Mouse (Mus musculus) liver, postnatal 0 days (tissue): ENCODE measurements around the gene Gm17662. TPM values are rescaled to one million over a fixed set of nuclear protein-coding genes. Genes with fewer than 3 reads are reported as not detected.

Experiments
- ATAC-seq: fragments of 200-750 bp; cut with Nextera tagmentation; 2 replicates; pipeline ENCODE4 v1.8.0; 2017; ENCODE audit warnings: mild to moderate bottlenecking, moderate library complexity
- DNase-seq: peaks from one replicate; pipeline ENCODE4 v3.0.0-alpha.2; 2016
- H3K27ac ChIP-seq: fragments of 300-500 bp; sonication (generic); 2 replicates; pipeline ENCODE4 v1.5.1; 2014; ENCODE audit warnings: antibody characterized with exemption, moderate library complexity, mild to moderate bottlenecking, low read depth
- H3K27me3 ChIP-seq: fragments of 300-500 bp; sonication (generic); 2 replicates; pipeline ENCODE4 v1.6.1; 2014; ENCODE audit warnings: low read length, control low read depth, mixed read lengths; ENCODE audit not compliant: insufficient read depth
- H3K36me3 ChIP-seq: fragments of 300-500 bp; sonication (generic); replicated peaks from 2 replicates; pipeline ENCODE4 v1.6.1; 2014; ENCODE audit warnings: mild to moderate bottlenecking, control low read depth, low read length, moderate library complexity, mixed read lengths; ENCODE audit not compliant: insufficient read depth
- H3K4me1 ChIP-seq: fragments of 300-500 bp; sonication (generic); 2 replicates; pipeline ENCODE4 v1.6.1; 2014; ENCODE audit warnings: antibody characterized with exemption, mild to moderate bottlenecking, control low read depth; ENCODE audit not compliant: insufficient read depth
- H3K4me2 ChIP-seq: fragments of 300-500 bp; sonication (generic); 2 replicates; pipeline ENCODE4 v1.6.1; 2014; ENCODE audit warnings: low read depth, mild to moderate bottlenecking, low read length, moderate library complexity, mixed read lengths
- H3K4me3 ChIP-seq: fragments of 300-500 bp; sonication (generic); 2 replicates; pipeline ENCODE4 v1.5.1; 2014; ENCODE audit warnings: low read depth, low read length
- H3K9ac ChIP-seq: fragments of 300-500 bp; sonication (generic); replicated peaks from 2 replicates; pipeline ENCODE4 v1.6.1; 2014; ENCODE audit warnings: mild to moderate bottlenecking, moderate library complexity
- H3K9me3 ChIP-seq: fragments of 300-500 bp; sonication (generic); 2 replicates; pipeline ENCODE4 v1.6.1; 2016; ENCODE audit warnings: mild to moderate bottlenecking, control low read depth, low read length, mixed read lengths
- CTCF ChIP-seq: sonication (generic); IDR thresholded peaks from 2 replicates; pipeline ENCODE4 v1.5.1; 2016; ENCODE audit warnings: antibody characterized with exemption, low read depth
- EP300 ChIP-seq: IDR thresholded peaks from 2 replicates; pipeline ENCODE4 v1.6.1; 2016; ENCODE audit warnings: antibody characterized with exemption, low read depth, mild to moderate bottlenecking
- WGBS: fragments of 180-500 bp; shearing (Covaris S2); extraction: QIAGEN DNeasy Blood & Tissue Kit; methylation state at CpG from one replicate; pipeline ENCODE4 v1.1.7; 2014; ENCODE audit not compliant: insufficient replicate concordance; 5-methylcytosine and 5-hydroxymethylcytosine counted together
- polyA plus RNA-seq: library from polyadenylated mRNA; unstranded; fragments of >200 nt; fragmentation: Nextera tagmentation; extraction: Ambion mirVana; gene quantifications from 2 replicates; pipeline ENCODE4 v1.2.1, GENCODE M21; 2015

Gm17662 gene
- polyA plus RNA-seq = not detected in 2 replicates

GRCm38 (mm10) chr4:104857029-104857428, at the start of gene Gm17662:
Gm17662 (plus strand) TSS chr4:104857329.
- Histone ChIP-seq H3K4me2 (no peak within 1 kb of the TSS), H3K27ac (no peak within 1 kb of the TSS), H3K9me3 (no peaks in the 10 kb centered on the region), H3K9ac (no peak within 1 kb of the TSS), H3K27me3 (no peaks in the 10 kb centered on the region), H3K4me1 (no peaks in the 10 kb centered on the region), H3K36me3 (0 out of 2 replicates have a peak, but pooled peaks cover 5% of the 10 kb centered on the region), H3K4me3 (no peak within 1 kb of the TSS)
- ATAC-seq (no peak), DNase-seq (no peak)
- TF ChIP-seq CTCF (no peak), EP300 (no peak)
- 63% methylated on average over 1 of the region's 1 CpGs for WGBS

DNA sequence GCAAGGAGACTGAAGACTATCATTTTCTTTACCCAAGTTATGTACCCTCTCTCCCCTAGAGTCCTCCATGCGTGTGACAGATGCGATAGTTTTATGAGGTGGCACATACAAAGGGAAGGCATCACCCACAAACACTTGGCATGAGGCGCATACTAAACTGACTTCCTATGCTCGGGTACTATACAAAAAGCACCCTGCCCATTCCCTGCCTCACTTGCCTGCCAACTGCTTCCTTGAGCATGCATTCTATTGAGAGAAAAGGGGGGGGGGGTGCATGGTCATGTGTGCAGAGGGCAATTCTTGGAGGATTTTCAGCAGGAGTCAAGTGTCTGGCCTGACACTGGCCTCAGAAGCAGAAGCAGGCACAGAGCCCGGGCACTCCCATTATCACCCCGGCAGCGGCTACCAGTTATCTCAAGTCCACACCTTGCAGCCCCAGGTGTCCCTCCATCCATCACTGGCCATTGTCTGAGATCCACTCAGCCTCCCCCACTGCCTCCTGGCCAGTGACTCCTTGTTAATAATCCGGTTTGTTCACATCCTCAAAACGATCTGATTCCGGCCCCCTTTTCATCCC, 46.3 kb upstream of the Gm17662 start:
- no peak overlapping the region for H3K27ac ChIP-seq
- no peaks in the 10 kb centered on the region for H3K27me3 ChIP-seq
- 62% methylated on average over 10 of the region's 10 CpGs for WGBS
- TF ChIP-seq CTCF (no peak), EP300 (no peak)
- no peak overlapping the region for H3K4me2 ChIP-seq
- H3K36me3 ChIP-seq = no peaks in the 10 kb centered on the region
- no peak for DNase-seq
- no peak for ATAC-seq
- H3K9ac ChIP-seq = no peak overlapping the region
- H3K4me1 ChIP-seq = no peaks in the 10 kb centered on the region
- no peaks in the 10 kb centered on the region for H3K9me3 ChIP-seq
- H3K4me3 ChIP-seq = no peak overlapping the region

GRCm38 (mm10) chr4:104813617-104814016, 43.5 kb upstream of the Gm17662 start:
- Histone ChIP-seq H3K9ac (no peak overlapping the region), H3K4me3 (no peak overlapping the region), H3K9me3 (no peaks in the 10 kb centered on the region), H3K36me3 (no peaks in the 10 kb centered on the region), H3K27me3 (no peaks in the 10 kb centered on the region), H3K4me2 (no peak overlapping the region), H3K27ac (no peak overlapping the region), H3K4me1 (peaks cover 7% of the 10 kb centered on the region; the same call in 1 of the 2 replicates)
- no peak for DNase-seq
- WGBS = 75% methylated on average over 2 of the region's 2 CpGs
- TF ChIP-seq EP300 (no peak), CTCF (no peak)
- no peak for ATAC-seq

- Histone ChIP-seq H3K9ac (no peak overlapping the region), H3K4me2 (no peak overlapping the region), H3K4me3 (no peak overlapping the region), H3K4me1 (peaks cover 15% of the 10 kb centered on the region; the same call in 1 of the 2 replicates), H3K36me3 (no peaks in the 10 kb centered on the region; the same call in 1 of the 2 replicates), H3K27ac (peak overlapping the region; percentile 84), H3K9me3 (no peaks in the 10 kb centered on the region), H3K27me3 (no peaks in the 10 kb centered on the region)
- DNase-seq (peak; percentile 50), ATAC-seq (peak; percentile 96)
- WGBS = 44% methylated on average over 4 of the region's 4 CpGs
- TF ChIP-seq CTCF = no peak
- peak; percentile 60; the same call in 1 of the 2 replicates for TF ChIP-seq EP300
These were observed 40.5 kb upstream of the Gm17662 start for GRCm38 (mm10) chr4:104816519-104817232.

DNA sequence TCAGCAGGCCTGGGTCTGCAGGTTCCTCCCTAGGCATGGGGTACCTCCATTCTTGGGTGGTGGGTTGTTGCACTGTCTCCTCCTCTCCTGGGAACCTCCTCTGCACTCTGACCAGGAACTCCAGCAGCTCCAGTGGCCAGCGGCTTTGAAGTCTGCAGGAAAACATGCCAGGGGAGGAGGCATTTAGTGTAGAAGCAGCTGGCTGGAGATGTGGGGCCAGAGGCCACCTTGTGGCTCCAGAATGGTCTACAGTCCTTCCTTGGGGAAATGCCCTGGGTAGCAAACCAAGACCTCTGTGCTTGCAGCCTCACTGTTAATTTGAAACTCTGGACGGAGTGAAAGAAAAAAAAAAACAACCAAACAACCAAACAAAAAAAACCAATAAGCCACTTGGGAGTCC, 39.6 kb upstream of the Gm17662 start:
- peak overlapping the region; percentile 78 for H3K27ac ChIP-seq
- no peaks in the 10 kb centered on the region; the same call in 1 of the 2 replicates for H3K36me3 ChIP-seq
- H3K4me3 ChIP-seq = no peak overlapping the region
- no peaks in the 10 kb centered on the region for H3K9me3 ChIP-seq
- no peak for DNase-seq
- no peaks in the 10 kb centered on the region for H3K27me3 ChIP-seq
- TF ChIP-seq EP300 (no peak), CTCF (no peak)
- peaks cover 15% of the 10 kb centered on the region; the same call in 1 of the 2 replicates for H3K4me1 ChIP-seq
- no peak overlapping the region for H3K9ac ChIP-seq
- 43% methylated on average over 2 of the region's 2 CpGs for WGBS
- no peak for ATAC-seq
- no peak overlapping the region for H3K4me2 ChIP-seq

DNA sequence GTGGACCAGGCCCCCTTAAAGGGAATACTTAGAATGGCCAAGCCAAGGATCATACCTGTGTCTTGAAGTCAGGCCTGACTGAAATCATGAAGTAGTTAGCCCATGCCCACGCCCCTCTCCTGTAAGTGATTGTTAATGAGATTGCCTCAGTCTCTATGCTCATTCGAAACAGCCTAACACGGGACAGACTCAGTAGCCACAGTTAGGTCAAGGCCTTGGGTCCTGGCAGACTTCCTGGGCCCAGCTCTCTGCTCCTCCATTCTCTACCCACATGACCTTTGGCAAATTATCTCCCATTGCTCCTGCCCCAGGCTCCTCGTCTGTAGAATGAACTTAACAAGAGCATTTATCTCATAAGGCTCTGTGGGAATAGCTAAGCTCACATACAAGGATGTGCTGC, 38.1 kb upstream of the Gm17662 start:
- 52% methylated on average over 4 of the region's 4 CpGs for WGBS
- ATAC-seq (no peak), DNase-seq (no peak)
- no peaks in the 10 kb centered on the region for H3K9me3 ChIP-seq
- H3K27me3 ChIP-seq = no peaks in the 10 kb centered on the region
- H3K4me3 ChIP-seq = no peak overlapping the region
- H3K4me2 ChIP-seq = no peak overlapping the region
- H3K27ac ChIP-seq = peak overlapping the region; percentile 78
- H3K36me3 ChIP-seq = no peaks in the 10 kb centered on the region; the same call in 1 of the 2 replicates
- TF ChIP-seq EP300 (no peak), CTCF (no peak)
- no peak overlapping the region for H3K9ac ChIP-seq
- H3K4me1 ChIP-seq = peaks cover 23% of the 10 kb centered on the region
